Mouse (Mus musculus): ENCODE measurements at regions not wholly inside any gene's neighbourhood (a gene's known extent, or its start where the extent isn't known, plus 50 kb on each side); places are given as distances from the start of the nearest gene placed in this dataset.

GRCm38 (mm10) chr1:121176541-121176940 is 155.8 kb downstream of the Insig2 start:
- no peak for DNase-seq (ENCODE audit: low read depth)

- DNase-seq (ENCODE audit: low read depth) = no peak
Observed at GRCm38 (mm10) chr1:121177136-121177907, 155.1 kb downstream of the Insig2 start.

- no peak for DNase-seq (ENCODE audit: low read depth)
Observed at GRCm38 (mm10) chr1:121177908-121178311, 154.5 kb downstream of the Insig2 start.

GRCm38 (mm10) chr1:121178611-121179245 is 153.7 kb downstream of the Insig2 start:
- no peak for DNase-seq (ENCODE audit: low read depth)

- DNase-seq (ENCODE audit: low read depth) = peak; percentile 27
Observed at GRCm38 (mm10) chr1:121180273-121181030, 151.9 kb downstream of the Insig2 start.

- peak; percentile 3 for DNase-seq (ENCODE audit: low read depth)
Observed at GRCm38 (mm10) chr1:121188895-121189294, 143.5 kb downstream of the Insig2 start.

GRCm38 (mm10) chr1:121194800-121195199 is 137.6 kb downstream of the Insig2 start:
- DNase-seq (ENCODE audit: low read depth) = no peak

- DNase-seq (ENCODE audit: low read depth) = peak; percentile 1
Observed at GRCm38 (mm10) chr1:121215843-121216242, 116.5 kb downstream of the Insig2 start.

- no peak for DNase-seq (ENCODE audit: low read depth)
Observed at GRCm38 (mm10) chr1:121224250-121224649, 108.1 kb downstream of the Insig2 start.

GRCm38 (mm10) chr1:121226466-121227232 is 105.7 kb downstream of the Insig2 start:
- DNase-seq (ENCODE audit: low read depth) = no peak

GRCm38 (mm10) chr1:121227233-121227594 is 105.2 kb downstream of the Insig2 start:
- DNase-seq (ENCODE audit: low read depth) = no peak

GRCm38 (mm10) chr1:121243576-121243975 is 88.8 kb downstream of the Insig2 start:
- no peak for DNase-seq (ENCODE audit: low read depth)

- no peak for DNase-seq (ENCODE audit: low read depth)
Observed at GRCm38 (mm10) chr1:121247556-121247955, 84.8 kb downstream of the Insig2 start.

GRCm38 (mm10) chr1:121249081-121249480 is 83.3 kb downstream of the Insig2 start:
- peak; percentile 43 for DNase-seq (ENCODE audit: low read depth)

GRCm38 (mm10) chr1:121250686-121251085 is 81.7 kb downstream of the Insig2 start:
- no peak for DNase-seq (ENCODE audit: low read depth)

- DNase-seq (ENCODE audit: low read depth) = no peak
Observed at GRCm38 (mm10) chr1:121252056-121252455, 80.3 kb downstream of the Insig2 start.

- no peak for DNase-seq (ENCODE audit: low read depth)
Observed at GRCm38 (mm10) chr1:121254196-121254595, 78.2 kb downstream of the Insig2 start.

Measured in induced T-regulatory cell, adult 2 months (primary cell).